Mouse (Mus musculus): ENCODE measurements around the gene Yif1b.
A peak's percentile ranks its signal among the peaks of the same experiment; 100 is the strongest.

Gene Yif1b

GRCm38 (mm10) chr7:29279261-29279660 is 41.1 kb downstream of the Yif1b start:
- no peak for ATAC-seq (ENCODE audit: insufficient number of reproducible peaks, low FRiP score, low TSS enrichment)

GRCm38 (mm10) chr7:29279924-29280323 is 41.8 kb downstream of the Yif1b start:
- ATAC-seq (ENCODE audit: insufficient number of reproducible peaks, low FRiP score, low TSS enrichment): no peak

- 0 out of 2 replicates have a peak, but pooled peaks have one; percentile 10 for ATAC-seq (ENCODE audit: insufficient number of reproducible peaks, low FRiP score, low TSS enrichment)
Observed at GRCm38 (mm10) chr7:29280801-29281200, 42.7 kb downstream of the Yif1b start.

GRCm38 (mm10) chr7:29281201-29282073 is 43.3 kb downstream of the Yif1b start, which contains the start of gene Spint2:
Spint2 (minus strand) TSS chr7:29281912.
- ATAC-seq (ENCODE audit: insufficient number of reproducible peaks, low FRiP score, low TSS enrichment): peak; percentile 64; the same call in 1 of the 2 replicates

- no peak for ATAC-seq (ENCODE audit: insufficient number of reproducible peaks, low FRiP score, low TSS enrichment)
Observed at GRCm38 (mm10) chr7:29282074-29282554, 44.0 kb downstream of the Yif1b start.

GRCm38 (mm10) chr7:29283876-29284275 is 45.7 kb downstream of the Yif1b start:
- ATAC-seq (ENCODE audit: insufficient number of reproducible peaks, low FRiP score, low TSS enrichment): no peak

- ATAC-seq (ENCODE audit: insufficient number of reproducible peaks, low FRiP score, low TSS enrichment): no peak
Observed at GRCm38 (mm10) chr7:29284523-29284922, 46.4 kb downstream of the Yif1b start.

GRCm38 (mm10) chr7:29287481-29287880 is 49.4 kb downstream of the Yif1b start:
- no peak for ATAC-seq (ENCODE audit: insufficient number of reproducible peaks, low FRiP score, low TSS enrichment)

GRCm38 (mm10) chr7:29288079-29288478 is 50.0 kb downstream of the Yif1b start:
- no peak for ATAC-seq (ENCODE audit: insufficient number of reproducible peaks, low FRiP score, low TSS enrichment)

- ATAC-seq (ENCODE audit: insufficient number of reproducible peaks, low FRiP score, low TSS enrichment): no peak
Observed at GRCm38 (mm10) chr7:29288942-29289638, 51.0 kb downstream of the Yif1b start, which contains the start of gene Ppp1r14a. Ppp1r14a (plus strand) TSS chr7:29289308.

- no peak for ATAC-seq (ENCODE audit: insufficient number of reproducible peaks, low FRiP score, low TSS enrichment)
Observed at GRCm38 (mm10) chr7:29289856-29290255, 51.7 kb downstream of the Yif1b start.

GRCm38 (mm10) chr7:29290691-29291485 is 52.8 kb downstream of the Yif1b start:
- no peak for ATAC-seq (ENCODE audit: insufficient number of reproducible peaks, low FRiP score, low TSS enrichment)

GRCm38 (mm10) chr7:29291616-29292457 is 53.7 kb downstream of the Yif1b start:
- ATAC-seq (ENCODE audit: insufficient number of reproducible peaks, low FRiP score, low TSS enrichment): peak; percentile 60; the same call in 1 of the 2 replicates

GRCm38 (mm10) chr7:29292458-29293098 is 54.4 kb downstream of the Yif1b start:
- ATAC-seq (ENCODE audit: insufficient number of reproducible peaks, low FRiP score, low TSS enrichment): peak; percentile 31; the same call in 1 of the 2 replicates

- ATAC-seq (ENCODE audit: insufficient number of reproducible peaks, low FRiP score, low TSS enrichment): no peak
Observed at GRCm38 (mm10) chr7:29293131-29294065, 55.3 kb downstream of the Yif1b start.

GRCm38 (mm10) chr7:29294111-29294761 is 56.1 kb downstream of the Yif1b start:
- no peak for ATAC-seq (ENCODE audit: insufficient number of reproducible peaks, low FRiP score, low TSS enrichment)

All from cerebellum, adult (tissue).